Mouse (Mus musculus) neural tube, embryonic 11.5 days (tissue): ENCODE results near the gene Eif3l. TPM values are rescaled to one million over a fixed set of nuclear protein-coding genes. Genes with fewer than 3 reads are reported as not detected.

ENCODE experiments used
- ATAC-seq: fragments of 200-750 bp; cut with Nextera tagmentation; 2 replicates; pipeline ENCODE4 v1.8.0; 2017; ENCODE audit warnings: moderate number of reproducible peaks, mild to moderate bottlenecking, moderate TSS enrichment, moderate library complexity; ENCODE audit not compliant: insufficient read depth, low FRiP score, low TSS enrichment
- DNase-seq: peaks from one replicate; pipeline ENCODE4 v3.0.0-alpha.2; 2015; ENCODE audit warnings: low spot score
- H3K27ac ChIP-seq: fragments of 300-500 bp; sonication (generic); 2 replicates; pipeline ENCODE4 v1.5.1; 2014; ENCODE audit warnings: low read depth, mild to moderate bottlenecking, low read length
- H3K27me3 ChIP-seq: fragments of 300-500 bp; sonication (generic); 2 replicates; pipeline ENCODE4 v1.6.1; 2014; ENCODE audit warnings: mild to moderate bottlenecking, low read length, mixed read lengths; ENCODE audit not compliant: control insufficient read depth, insufficient read depth
- H3K36me3 ChIP-seq: fragments of 300-500 bp; sonication (generic); 2 replicates; pipeline ENCODE4 v1.6.1; 2014; ENCODE audit warnings: mild to moderate bottlenecking, low read length, moderate library complexity, mixed read lengths; ENCODE audit not compliant: control insufficient read depth, insufficient read depth
- H3K4me1 ChIP-seq: fragments of 300-500 bp; sonication (generic); 2 replicates; pipeline ENCODE4 v1.6.1; 2014; ENCODE audit warnings: low read length, mixed read lengths; ENCODE audit not compliant: control insufficient read depth, insufficient read depth
- H3K4me2 ChIP-seq: fragments of 300-500 bp; sonication (generic); 2 replicates; pipeline ENCODE4 v1.6.1; 2014; ENCODE audit warnings: low read depth, mild to moderate bottlenecking, moderate library complexity
- H3K4me3 ChIP-seq: fragments of 300-500 bp; sonication (generic); 2 replicates; pipeline ENCODE4 v1.5.1; 2014; ENCODE audit warnings: low read depth, low read length
- H3K9ac ChIP-seq: fragments of 300-500 bp; sonication (generic); 2 replicates; pipeline ENCODE4 v1.6.1; 2014; ENCODE audit warnings: mild to moderate bottlenecking, low read length
- H3K9me3 ChIP-seq: fragments of 300-500 bp; sonication (generic); 2 replicates; pipeline ENCODE4 v1.6.1; 2016; ENCODE audit warnings: low read length; ENCODE audit not compliant: control insufficient read depth
- WGBS: fragments of 180-500 bp; shearing (Covaris S2); extraction: QIAGEN DNeasy Blood & Tissue Kit; methylation state at CpG from one replicate; pipeline ENCODE4 v1.1.7; 2014; 5-methylcytosine and 5-hydroxymethylcytosine counted together
- polyA plus RNA-seq: library from polyadenylated mRNA; unstranded; fragments of >200 nt; fragmentation: Nextera tagmentation; extraction: Ambion mirVana; gene quantifications from 2 replicates; pipeline ENCODE4 v1.2.1, GENCODE M21; 2014

Gene Eif3l
- 250 and 259 TPM in 2 replicates for polyA plus RNA-seq

DNA sequence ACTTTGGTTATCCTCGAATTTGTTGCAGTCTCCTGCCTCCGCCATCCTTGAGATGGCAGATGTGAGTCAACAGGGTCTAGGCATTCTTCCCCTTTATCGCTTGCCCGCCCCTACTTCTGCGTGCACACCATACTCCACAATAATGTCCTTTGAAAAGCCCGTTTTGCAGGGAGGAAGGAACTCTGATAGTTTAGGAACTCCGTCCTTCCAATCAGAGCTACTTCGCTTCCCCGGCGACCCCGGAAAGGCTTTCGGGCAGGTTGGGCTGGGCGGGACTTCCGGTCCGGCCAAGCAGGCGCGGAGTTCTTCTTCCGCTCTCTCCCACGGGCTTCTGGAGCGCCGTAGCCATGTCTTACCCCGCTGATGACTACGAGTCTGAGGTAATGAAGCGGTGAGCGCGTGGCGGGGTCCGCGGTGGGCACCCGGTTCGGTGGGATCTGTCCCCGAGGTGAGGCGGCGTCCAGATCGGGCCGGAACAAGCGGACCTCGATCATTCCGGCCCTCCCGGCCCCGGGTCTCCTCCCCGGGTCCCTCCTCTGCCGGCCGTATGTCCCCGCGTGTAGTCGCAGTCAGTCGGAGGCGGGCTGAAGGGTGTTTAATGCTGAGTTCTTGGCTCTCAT lies at the start of gene Eif3l:
Gene Eif3l (plus strand): TSS at position 267 of the 620 bp plus-strand sequence.
- ATAC-seq (peak; percentile 69; the same call in 1 of the 2 replicates), DNase-seq (peak; percentile 90)
- Histone ChIP-seq H3K36me3 (peaks cover 13% of the 10 kb centered on the region), H3K4me2 (peak within 1 kb of the TSS; percentile 80), H3K27me3 (no peaks in the 10 kb centered on the region), H3K9ac (peak within 1 kb of the TSS; percentile 63), H3K4me1 (peaks cover 14% of the 10 kb centered on the region), H3K9me3 (no peaks in the 10 kb centered on the region), H3K4me3 (peak within 1 kb of the TSS; percentile 84), H3K27ac (0 out of 2 replicates have a peak within 1 kb of the TSS, but pooled peaks have one; percentile 23)
- under 1% methylated on average over 49 of the region's 49 CpGs for WGBS

DNA sequence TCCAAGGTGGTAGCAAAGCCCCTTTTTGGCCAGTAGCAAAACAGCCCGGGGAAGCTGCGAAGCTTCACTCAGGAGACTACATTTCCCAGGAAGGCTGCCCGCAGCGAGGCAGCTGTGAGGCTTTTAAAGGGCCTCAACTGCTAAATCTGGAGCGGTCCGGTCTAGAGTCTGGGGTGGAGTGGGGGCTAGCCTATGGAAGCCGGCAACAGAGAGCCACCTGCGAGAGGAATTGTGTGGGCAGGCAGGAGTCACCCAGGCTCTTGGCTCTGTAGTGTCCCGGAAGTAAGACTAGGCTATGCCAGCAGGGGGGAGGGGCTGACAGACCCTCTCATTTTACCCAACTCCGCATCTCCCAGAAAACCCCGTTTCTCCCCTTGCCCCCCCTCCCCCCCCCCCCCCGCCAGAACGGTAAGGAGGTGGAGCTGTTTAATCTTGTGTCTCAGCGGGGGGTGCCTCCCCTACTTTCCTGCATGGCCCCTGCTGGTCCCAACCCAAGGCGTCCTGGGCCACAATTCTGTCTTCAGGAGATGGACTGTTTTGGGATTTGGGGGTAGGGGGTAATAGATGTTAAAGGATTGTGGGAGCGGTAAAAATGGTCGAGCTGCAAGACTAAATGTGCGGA lies 49.2 kb upstream of the Eif3l start:
- peak; percentile 40 for DNase-seq
- Histone ChIP-seq H3K27me3 (no peaks in the 10 kb centered on the region), H3K4me3 (no peak overlapping the region), H3K9me3 (no peaks in the 10 kb centered on the region), H3K4me1 (peaks cover 10% of the 10 kb centered on the region), H3K9ac (peak overlapping the region; percentile 20), H3K27ac (no peak overlapping the region), H3K36me3 (no peaks in the 10 kb centered on the region), H3K4me2 (peak overlapping the region; percentile 19; the same call in 1 of the 2 replicates)
- no peak for ATAC-seq
- 12% methylated on average over 15 of the region's 18 CpGs for WGBS

DNA sequence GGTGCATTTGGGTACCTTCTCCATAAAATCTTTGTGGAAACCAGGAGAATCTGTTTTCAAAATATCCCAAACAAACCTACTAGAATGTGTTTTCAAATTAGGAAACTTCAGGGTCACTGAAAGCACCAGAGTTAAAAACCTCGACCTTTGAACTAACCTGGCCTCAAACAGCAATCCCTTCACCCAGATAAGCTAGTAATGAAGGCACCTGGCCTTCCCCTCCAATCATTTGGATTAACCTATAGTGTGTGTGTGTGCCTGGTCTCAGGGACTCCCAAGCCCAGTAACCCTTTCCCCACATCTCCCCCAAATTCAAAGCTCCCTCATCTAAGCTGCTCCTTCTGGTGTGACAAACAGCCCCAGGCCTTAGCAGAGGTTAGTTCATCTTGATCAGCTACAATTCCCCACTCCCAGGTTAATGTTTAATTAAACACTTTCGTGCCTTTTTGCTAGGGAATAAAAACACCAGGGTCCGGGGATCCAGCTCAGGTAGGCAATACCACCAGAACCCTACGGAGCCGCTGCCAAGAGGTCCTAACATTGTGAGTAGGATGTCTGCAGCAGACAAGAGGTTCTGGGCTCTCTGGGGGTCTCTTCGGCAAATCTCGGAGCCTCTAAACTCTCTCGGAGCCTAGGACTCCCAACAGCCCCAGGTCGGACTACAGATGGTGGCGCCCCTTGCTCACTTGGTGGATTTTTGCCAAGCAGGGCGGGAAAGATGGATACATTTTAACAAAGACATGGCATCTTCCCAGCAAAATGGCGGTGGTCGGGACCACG lies 48.3 kb upstream of the Eif3l start:
- Histone ChIP-seq H3K36me3 (no peaks in the 10 kb centered on the region), H3K9ac (no peak overlapping the region), H3K4me3 (no peak overlapping the region), H3K9me3 (no peaks in the 10 kb centered on the region), H3K27ac (no peak overlapping the region), H3K4me1 (peaks cover 16% of the 10 kb centered on the region), H3K27me3 (no peaks in the 10 kb centered on the region), H3K4me2 (peak overlapping the region; percentile 82; the same call in 1 of the 2 replicates)
- no peak for ATAC-seq
- whole genome bisulfite sequencing: 46% methylated on average over 14 of the region's 14 CpGs
- DNase-seq: no peak

DNA sequence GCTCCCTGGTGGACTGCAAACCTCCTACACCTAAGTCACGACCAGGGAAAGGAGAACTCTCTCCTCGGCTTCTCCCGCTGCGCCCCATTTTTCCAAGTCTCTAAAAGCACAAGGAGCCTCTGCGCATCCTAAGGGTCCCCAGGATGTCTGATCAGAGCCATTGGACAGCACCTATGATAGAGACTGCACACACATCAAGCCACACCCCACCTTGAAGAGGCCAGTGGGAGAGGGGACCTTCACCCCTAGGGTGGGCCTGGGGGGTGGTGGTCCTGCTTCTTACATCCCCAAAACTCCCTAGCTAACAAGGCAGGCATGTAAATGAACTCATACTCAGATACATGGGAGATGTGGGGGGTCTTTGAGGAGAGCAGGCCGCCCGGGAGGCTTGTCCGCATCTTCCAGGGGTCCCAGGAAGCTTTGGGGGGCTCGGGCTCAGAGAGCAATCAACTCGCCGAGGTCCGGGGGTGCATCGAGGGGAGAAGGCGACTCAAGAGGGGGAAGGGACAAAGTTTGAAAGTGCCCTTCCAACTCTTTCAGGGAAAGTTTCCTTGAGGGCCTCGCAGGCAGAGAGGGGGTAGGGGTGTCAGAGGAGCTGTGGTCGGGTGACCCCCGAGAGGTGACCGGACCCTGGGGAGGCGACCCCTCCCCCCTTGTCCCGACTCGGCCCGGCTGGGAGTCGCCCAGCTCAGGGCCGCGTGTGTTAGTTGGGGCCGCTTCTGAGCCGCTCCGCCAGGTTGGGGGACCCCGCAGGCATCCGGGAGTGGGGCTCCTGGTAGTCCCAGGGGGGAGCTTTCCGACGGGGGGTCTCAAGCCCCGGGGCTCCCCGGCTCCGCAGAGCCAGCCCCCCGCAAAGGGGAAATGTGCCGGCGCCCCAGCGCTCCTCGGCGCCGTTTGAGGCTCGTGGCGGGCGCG lies 47.4 kb upstream of the Eif3l start:
- DNase-seq: peak; percentile 55

DNA sequence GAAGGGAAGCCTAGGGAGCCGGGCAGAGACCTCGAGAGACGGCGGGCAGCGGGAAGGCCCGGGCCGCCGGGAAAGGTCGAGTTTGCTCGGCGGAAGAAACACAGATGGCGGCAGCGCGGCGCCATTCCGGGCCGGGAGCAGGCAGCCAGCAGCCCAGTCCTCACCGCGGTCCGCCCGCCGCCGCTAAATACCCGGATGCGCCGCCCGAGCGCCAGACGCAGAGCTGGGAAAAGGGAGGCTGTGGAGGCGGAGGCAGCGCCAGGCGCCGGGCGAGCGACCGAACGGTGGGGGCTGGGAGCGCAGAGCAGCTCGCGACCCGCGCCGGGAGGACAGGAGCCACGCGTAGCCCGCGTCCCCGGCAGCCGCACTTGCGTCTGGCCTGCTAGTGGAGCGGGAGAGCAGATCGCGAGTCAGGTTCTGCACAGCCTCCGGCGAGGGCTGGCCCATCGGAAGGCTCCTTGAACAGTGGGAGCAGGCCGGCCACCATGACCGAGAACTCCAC lies 46.7 kb upstream of the Eif3l start, which contains the start of gene H1f0:
Gene H1f0 (plus strand): TSS at position 214 of the 502 bp plus-strand sequence.
- Histone ChIP-seq H3K4me2 (peak within 1 kb of the TSS; percentile 82), H3K4me1 (peaks cover 16% of the 10 kb centered on the region), H3K36me3 (no peaks in the 10 kb centered on the region), H3K4me3 (peak within 1 kb of the TSS; percentile 76), H3K9me3 (no peaks in the 10 kb centered on the region), H3K27ac (peak within 1 kb of the TSS; percentile 97), H3K27me3 (no peaks in the 10 kb centered on the region), H3K9ac (peak within 1 kb of the TSS; percentile 100)
- DNase-seq: peak; percentile 96
- peak; percentile 71 for ATAC-seq
- WGBS: under 1% methylated on average over 56 of the region's 58 CpGs

More for the DNA sequence above, 47.4 kb upstream of the Eif3l start:
- H3K4me3 ChIP-seq: peak overlapping the region; percentile 76
- WGBS: 7% methylated on average over 42 of the region's 46 CpGs
- H3K4me2 ChIP-seq: peak overlapping the region; percentile 82
- ATAC-seq: no peak
- H3K4me1 ChIP-seq: peaks cover 16% of the 10 kb centered on the region
- H3K27me3 ChIP-seq: no peaks in the 10 kb centered on the region
- H3K9me3 ChIP-seq: no peaks in the 10 kb centered on the region
- H3K27ac ChIP-seq: peak overlapping the region; percentile 97
- peak overlapping the region; percentile 100 for H3K9ac ChIP-seq
- H3K36me3 ChIP-seq: no peaks in the 10 kb centered on the region

DNA sequence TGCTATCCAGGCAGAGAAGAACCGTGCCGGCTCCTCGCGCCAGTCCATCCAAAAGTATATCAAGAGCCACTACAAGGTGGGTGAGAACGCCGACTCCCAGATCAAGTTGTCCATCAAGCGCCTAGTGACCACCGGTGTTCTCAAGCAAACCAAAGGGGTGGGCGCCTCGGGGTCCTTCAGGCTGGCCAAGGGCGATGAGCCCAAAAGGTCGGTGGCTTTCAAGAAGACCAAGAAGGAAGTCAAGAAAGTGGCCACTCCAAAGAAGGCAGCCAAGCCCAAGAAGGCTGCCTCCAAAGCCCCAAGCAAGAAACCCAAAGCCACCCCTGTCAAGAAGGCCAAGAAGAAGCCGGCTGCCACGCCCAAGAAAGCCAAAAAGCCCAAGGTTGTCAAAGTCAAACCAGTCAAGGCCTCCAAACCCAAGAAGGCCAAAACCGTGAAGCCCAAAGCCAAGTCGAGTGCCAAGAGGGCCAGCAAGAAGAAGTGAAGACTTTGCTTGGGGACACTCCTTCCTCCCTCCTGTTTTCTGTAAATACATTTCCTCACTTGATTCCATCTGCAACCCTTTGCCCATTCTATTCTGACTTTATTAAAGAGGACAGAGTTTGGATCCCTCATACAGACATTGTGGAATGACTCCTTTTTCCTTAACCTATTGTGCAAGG lies 46.0 kb upstream of the Eif3l start:
- H3K36me3 ChIP-seq: no peaks in the 10 kb centered on the region
- H3K27me3 ChIP-seq: no peaks in the 10 kb centered on the region
- ATAC-seq: no peak
- peak overlapping the region; percentile 82 for H3K4me2 ChIP-seq
- peak overlapping the region; percentile 100 for H3K9ac ChIP-seq
- DNase-seq: peak; percentile 45
- peak overlapping the region; percentile 76 for H3K4me3 ChIP-seq
- H3K27ac ChIP-seq: peak overlapping the region; percentile 97
- no peaks in the 10 kb centered on the region for H3K9me3 ChIP-seq
- H3K4me1 ChIP-seq: peaks cover 16% of the 10 kb centered on the region
- 28% methylated on average over 16 of the region's 16 CpGs for WGBS

DNA sequence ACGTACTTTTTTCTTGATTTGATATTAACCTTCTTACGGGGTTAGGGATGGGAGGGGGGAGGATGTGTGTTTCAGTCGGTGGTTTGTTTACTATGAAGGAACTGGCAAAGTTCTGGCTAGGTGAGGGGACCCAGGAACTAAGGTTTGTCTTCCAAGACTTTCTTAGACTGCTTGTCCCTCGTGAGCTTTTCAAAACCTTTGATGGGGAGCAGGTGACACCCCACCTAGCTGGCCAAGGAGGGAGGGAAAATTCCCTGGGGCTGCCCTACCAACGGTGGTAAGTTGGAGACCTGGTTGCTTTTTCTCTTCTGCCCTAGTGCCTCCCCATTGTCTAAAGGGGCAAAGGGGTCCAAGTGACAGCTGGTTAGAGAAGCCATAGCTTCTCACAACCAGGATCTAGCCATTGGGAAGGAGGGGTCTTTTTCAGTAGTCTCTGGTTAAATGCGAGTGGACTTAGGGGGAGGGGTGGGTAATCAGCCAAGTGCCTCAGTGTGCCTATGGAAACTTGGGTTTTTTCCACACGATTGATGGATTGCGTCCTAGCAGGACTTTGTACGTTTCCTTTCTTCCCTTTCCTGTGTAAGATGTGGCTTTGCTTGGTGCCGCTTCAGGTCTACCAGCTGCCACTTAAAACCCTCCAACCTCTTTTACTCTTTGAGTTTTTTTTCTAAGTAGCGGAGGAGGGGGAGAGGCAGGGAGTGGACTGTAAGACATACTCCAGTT lies 45.3 kb upstream of the Eif3l start:
- no peaks in the 10 kb centered on the region for H3K9me3 ChIP-seq
- H3K4me1 ChIP-seq: peaks cover 16% of the 10 kb centered on the region
- peak; percentile 49 for DNase-seq
- H3K27ac ChIP-seq: peak overlapping the region; percentile 29; the same call in 1 of the 2 replicates
- WGBS: 9% methylated on average over 11 of the region's 11 CpGs
- peak overlapping the region; percentile 100 for H3K9ac ChIP-seq
- peak overlapping the region; percentile 76 for H3K4me3 ChIP-seq
- peak overlapping the region; percentile 82 for H3K4me2 ChIP-seq
- no peaks in the 10 kb centered on the region for H3K27me3 ChIP-seq
- H3K36me3 ChIP-seq: no peaks in the 10 kb centered on the region
- ATAC-seq: no peak
